Mouse (Mus musculus) heart, adult 2 months (tissue): ENCODE measurements around the gene Cnnm2.

ENCODE experiments used
- CTCF ChIP-seq: fragments of 200-600 bp; IDR thresholded peaks from 2 replicates; pipeline ENCODE4 v1.8.1; 2022; ENCODE audit warnings: antibody characterized with exemption, mild to moderate bottlenecking, moderate library complexity
- POLR2A ChIP-seq: fragments of 200-500 bp; IDR thresholded peaks from 2 replicates; pipeline ENCODE4 v1.6.1; 2011; ENCODE audit warnings: mild to moderate bottlenecking, low read depth, low read length, control low read depth; ENCODE audit not compliant: insufficient read depth

DNA sequence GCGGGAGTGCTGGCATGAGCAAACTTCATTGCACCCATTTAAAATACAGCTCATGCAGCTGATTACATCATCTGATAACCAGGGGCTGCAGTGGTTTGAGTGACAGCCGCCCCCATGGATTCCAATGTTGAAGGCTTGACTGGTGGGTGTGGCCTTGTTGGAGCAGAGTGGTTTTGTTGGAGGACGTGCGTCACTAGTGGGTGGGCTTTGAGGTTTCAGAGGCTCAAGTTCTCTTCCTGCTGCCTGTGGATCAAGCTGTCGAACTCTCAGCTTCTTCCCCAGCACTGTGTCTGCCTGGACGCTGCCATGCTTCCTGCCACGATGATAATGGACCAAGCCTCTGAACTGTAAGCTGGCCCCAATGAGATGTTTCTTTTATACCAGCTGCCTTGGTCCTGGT is 57.9 kb downstream of the Cnnm2 start:
- TF ChIP-seq CTCF = no peak
- no peak for TF ChIP-seq POLR2A
